Mouse (Mus musculus): Measurements from ENCODE around the gene Htr7.

The Htr7 gene

GRCm38 (mm10) chr19:35955698-35956097 lies 101.6 kb downstream of the Htr7 start:
- DNase-seq: no peak

- DNase-seq: peak; percentile 53 to 60
These were observed 107.4 kb downstream of the Htr7 start for GRCm38 (mm10) chr19:35949888-35950287.

GRCm38 (mm10) chr19:35924961-35925495 lies 132.3 kb downstream of the Htr7 start:
- DNase-seq: peak; percentile 58 to 63

- DNase-seq: peak; percentile 94 to 95
These were observed 132.9 kb downstream of the Htr7 start for GRCm38 (mm10) chr19:35924418-35924817.

Data from cerebellum, postnatal 10 days (tissue).